Mouse (Mus musculus): ENCODE data around the gene Slc25a13.
A peak's percentile ranks its signal among the peaks of the same experiment; 100 is the strongest.

Gene Slc25a13

DNA sequence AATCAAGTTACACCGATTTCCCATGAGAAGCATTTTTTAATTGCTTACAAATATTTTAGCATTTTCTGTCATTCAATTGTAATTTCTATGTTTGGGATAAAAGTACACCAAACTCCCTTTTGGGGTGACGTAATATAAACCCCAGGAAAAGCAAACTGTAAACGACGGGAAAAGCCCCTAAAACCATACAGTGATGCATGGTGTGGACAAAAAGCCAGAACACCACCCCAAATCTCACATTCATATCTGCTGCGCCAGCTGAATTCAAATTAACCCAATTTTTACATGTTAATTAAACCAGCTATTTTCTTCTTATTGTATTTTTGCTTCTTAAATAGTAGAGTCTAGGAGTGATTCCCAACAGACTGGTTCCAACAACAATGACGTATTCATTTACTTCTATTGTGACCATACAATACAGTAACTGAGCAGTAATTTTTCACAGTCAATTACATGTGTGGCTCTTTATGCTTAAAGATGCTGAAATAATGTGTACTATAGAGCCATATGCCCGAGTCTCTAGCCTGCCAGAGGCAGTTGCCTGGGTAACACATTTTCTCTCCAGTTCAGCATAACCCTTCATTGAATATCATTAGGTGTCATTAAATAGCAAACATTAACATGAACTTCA is 53.9 kb downstream of the Slc25a13 start:
- DNase-seq: no peak

DNA sequence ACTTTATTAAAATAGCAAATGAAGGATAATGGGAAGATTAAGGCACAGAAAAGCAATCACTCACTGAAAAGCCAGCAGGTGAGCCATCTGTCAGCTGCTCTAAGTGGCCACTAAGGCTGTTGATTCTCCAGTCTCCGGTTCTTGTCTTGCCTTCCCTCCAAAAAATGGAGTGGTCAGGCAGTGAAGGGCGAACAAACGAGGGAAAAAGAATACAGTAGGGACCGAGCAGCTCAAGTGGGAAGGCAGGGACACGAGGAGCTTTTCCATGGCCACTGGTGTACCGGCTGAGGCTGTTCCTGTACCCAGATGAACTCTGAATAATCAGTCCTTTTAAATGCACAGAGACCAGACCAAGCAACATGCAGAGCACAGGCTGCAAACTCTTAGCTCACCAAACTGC is 54.8 kb downstream of the Slc25a13 start:
- DNase-seq: no peak

DNA sequence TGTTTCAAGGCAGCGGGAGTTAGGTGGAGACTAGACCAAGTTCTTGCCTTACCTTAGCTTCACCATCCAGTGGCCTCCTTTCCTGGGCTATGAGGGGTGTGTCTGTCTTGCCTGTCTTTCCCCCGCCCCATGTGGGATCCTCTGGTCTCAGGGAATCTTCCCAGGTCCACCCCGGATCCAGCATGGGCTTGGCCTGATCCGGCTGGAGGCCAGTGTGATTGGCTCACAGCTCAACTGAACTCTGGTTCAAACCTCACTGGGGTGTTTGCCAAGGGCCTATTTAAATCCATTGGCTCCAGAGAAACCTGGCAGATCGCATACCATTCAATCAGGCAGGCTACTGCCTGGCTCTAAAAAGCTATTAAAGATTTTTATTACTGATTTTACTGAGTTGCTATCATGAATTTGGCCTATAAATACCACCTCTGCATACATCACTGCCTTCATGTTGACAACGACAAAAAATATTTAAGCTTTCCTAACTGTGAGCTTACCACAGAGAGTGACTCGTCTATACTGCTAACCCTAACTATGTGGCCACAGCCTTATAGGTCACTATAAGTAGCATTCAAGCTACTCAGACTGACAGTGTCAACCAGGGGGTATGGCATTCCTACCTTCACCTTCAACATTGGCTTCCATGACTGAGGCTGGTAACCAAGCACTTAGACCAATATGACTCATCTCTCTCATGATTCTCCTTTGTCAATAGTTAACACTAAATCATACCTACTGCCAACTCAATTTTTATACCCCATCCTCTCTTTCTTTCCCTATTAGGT is 56.1 kb downstream of the Slc25a13 start:
- peak; percentile 45 to 49 for DNase-seq

DNA sequence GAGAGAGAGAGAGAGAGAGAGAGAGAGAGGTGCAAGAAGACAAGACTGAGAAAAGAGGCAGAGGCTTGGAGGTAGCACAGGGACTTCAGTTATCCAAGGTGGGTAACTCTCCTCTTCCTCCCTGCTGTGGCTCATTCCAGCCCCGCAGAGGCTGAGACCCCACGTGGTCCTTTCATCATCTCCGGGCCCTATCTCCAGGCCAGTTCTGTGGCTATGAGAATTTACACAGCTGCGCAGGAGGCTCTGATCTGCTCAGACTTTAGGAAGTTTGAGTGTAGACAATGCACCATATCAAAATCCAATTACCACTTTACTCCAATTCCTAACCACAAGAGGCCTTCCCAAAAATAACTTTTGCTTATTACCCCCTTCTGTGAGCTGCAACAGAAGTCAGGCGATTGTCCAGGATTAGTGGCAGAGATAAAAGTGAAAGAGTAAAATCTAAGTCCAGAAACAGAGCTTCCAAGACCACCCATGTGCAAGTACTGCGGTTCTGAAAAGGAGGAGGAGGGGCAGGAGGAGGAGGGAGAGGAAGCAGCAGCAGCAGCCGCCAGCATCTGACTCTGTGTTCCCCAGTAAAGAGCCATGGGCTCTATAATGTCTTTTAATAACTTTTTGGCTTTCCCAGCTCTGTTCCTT is 57.6 kb downstream of the Slc25a13 start:
- no peak for DNase-seq

DNA sequence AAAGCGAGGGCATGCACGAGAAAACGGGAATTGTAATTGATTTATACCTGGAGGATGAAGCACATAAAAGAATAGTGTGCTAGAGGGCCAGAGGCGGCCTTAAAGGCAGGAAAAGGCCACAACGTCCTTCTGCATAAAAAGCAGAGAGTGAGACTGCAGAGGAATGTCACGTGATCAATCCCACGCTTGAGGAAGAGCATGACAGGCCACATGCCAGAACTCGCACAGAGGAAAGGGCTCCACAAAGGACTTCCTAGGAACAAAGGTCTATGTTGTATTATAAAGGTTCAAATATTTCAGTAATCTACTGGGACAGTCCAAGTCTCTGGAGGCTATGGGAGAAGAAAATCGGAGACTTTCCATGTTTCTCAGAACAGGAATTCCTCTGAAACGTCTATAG is 63.5 kb downstream of the Slc25a13 start:
- peak; percentile 46 to 48 for DNase-seq

DNA sequence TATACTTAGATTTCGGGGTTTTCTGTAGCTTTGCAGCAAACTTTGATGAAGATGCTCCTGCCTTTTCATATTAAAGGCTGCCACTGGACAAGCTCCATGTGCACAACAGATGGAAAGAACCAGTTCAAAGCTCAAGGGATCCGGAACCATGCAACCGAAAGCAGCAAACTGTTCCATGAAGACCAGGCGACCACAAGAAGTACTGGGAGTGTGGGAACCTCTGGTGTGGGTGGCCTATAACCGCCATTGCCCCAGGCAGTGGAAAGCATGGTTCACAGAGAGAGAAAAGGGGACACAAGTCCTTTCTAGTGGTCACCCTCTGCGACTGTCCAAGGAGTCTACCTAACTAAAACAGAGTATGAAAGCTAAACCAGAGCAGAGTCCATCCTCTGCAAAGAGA is 66.2 kb downstream of the Slc25a13 start:
- no peak for DNase-seq

DNA sequence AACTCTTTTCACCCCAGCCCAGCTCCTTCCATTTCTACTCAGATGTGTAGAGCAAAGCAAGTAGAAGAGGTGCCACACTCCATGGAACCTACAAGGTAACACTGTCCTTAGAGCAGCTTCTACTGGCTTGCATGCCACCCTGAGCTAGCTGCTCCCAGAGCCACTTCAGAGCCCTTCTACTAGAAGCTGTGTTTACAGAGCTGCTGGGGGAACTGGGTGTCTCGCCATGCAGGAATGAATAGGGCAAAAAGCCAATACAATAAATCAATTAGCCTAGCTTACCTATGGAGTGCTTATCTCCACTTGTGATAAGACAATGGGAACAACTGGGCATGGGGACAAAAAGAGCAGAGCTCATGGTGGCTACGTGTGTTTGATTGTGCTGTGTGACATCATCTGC is 67.2 kb downstream of the Slc25a13 start:
- DNase-seq: no peak

DNA sequence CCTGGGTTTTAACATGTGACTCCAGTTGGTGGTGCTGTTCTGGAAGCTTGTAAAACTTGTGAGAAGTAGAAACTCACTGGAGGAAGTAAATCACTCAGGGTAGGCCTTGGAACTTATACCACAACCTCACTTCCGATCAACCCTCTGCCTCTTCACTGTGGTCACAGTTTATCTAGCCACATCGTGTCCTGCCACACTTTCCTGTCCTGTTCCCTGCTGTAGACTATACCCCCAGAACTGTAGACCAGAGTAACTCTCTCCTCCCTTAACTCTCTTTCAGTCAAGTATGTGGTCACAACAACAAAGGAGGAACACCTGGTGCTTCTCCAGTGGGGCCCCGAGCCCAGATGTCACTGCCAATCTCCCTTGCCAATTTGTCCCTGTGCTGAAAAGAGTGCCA is 67.6 kb downstream of the Slc25a13 start:
- DNase-seq: no peak

DNA sequence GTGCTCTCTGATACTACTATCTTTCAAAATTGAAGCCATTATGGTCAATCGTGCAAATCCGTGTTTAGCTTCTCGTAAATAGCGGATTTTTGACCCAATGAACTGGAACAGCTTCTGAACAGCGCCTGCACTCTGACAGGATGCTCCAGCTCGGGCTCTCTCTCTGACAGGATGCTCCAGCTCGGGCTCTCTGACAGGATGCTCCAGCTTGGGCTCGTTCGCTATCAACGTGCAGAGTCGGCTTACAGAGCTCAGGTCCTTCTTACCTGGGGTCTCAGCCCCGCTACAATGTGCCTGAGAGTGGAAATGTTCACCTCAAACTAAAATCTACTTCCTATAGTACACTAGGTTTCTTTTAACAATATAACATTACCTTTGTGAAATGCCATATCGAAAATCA is 71.6 kb downstream of the Slc25a13 start:
- DNase-seq: no peak

DNA sequence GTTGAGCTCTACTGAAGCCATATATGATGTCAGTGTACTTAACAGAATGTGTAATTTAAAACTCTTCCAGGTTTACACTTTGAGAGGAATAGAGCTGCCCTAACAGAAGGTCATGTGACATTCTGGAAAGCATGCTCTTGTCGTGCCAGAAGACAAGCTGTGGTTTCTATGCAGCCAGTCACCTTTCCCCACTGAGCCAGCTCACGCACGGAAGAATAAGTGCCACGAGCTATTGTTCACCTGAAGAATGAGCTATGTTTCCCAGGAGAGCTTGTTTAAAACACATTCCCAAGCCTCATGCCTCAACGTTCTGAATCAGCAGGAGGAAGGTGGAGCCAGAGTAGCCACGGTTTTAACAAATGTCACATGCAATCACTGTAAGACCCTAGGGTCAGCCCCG is 73.4 kb downstream of the Slc25a13 start:
- DNase-seq: no peak

DNA sequence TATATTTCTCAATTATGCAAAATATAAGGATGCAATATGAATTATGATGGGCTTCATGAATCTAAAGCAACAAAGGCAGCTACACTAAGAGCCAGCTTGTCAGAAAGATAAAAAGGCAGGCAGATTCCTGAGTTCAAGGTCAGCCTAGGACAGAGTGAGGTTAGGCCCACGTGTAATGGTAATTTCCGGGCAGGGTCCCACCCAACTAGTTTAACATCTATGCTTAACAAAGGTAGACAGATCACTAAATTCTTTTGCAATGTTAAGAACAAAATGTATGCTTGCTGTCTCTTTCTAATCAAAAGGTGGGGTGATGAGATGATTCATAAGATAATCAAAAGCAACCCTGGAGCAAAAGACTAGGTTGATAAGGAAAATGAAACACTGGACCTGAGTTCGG is 76.6 kb downstream of the Slc25a13 start:
- no peak for DNase-seq

DNA sequence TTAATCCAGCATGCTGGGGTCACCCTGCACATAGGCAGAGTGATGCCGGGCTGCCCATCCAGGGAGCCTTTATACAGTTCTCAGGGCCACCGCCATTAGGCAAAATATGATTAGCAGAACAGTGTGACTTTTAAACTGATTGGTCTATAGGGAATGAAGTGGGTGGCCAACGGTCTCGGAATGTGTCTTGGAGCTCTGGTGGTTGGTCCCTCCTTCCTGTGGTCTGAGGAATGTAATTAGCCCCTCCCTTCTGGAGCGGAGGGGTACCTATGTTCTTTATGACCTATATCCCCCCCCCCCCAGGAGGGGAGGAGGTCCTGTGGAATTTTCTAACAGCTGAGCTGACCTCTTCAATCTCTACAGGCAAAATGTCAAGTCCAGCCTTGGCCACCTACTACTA is 77.9 kb downstream of the Slc25a13 start:
- DNase-seq: no peak

DNA sequence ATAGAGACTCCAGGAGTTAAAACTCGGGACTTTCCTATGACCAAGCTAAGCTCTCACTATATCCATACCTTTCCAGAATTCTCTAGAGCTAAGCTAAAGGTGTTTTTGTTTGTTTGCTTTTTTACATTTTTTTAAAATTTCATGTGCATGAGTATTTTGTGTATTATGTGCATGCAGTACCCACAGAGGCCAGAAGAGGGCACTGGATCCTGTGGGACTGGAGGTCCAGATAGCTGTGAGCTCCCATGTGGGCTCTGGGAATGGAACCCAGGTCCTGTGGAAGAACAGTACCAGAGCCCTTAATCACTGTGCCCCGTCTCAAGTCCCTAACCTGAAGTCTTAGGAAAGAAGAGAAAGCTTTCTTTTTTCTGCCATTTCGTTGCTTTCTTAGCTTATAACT is 80.2 kb downstream of the Slc25a13 start:
- peak in 1 of 2 experiments; percentile 49 for DNase-seq

DNA sequence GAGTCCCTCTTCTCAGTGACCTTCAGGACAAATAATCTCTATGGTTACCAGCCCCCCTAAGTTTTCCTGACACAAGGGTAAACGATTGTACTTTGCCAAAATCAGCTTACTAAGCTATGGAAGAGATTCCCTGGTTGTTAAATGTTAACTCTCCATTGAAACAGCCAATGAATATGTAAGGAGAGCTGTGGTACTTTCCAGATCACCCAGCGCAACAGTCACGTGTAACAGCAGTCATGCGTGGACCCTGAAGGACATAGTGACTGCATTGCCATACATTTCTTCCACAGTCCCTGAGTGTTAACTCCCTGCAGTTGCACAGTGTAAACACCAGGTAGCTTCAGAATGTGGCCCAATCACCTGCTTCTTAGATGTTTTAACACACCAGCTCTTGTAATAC is 82.0 kb downstream of the Slc25a13 start:
- peak; percentile 72 to 82 for DNase-seq

DNA sequence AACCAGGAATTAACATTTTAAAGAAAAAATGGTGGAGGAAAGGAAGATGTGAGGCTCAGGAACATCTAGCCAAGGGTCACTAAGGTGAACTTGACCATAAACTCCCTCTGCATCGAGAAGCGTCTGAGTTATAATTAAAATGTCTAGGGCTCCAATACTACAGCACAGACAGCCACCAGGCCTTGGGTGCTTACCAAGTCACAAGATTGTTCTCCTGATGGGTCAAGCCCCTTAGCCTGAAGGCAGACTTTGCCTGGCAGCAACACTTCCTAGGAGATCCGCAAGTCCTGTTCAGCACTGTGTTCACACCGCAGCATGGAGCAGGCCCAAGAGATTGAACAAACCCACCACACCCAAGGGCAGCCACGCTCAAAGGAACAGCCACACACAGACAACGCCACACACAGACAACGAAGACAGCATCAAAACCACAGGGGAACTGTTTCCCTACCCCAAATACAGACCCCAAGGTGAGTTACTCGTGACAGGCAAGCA is 83.4 kb downstream of the Slc25a13 start:
- DNase-seq: peak; percentile 22 to 31

DNA sequence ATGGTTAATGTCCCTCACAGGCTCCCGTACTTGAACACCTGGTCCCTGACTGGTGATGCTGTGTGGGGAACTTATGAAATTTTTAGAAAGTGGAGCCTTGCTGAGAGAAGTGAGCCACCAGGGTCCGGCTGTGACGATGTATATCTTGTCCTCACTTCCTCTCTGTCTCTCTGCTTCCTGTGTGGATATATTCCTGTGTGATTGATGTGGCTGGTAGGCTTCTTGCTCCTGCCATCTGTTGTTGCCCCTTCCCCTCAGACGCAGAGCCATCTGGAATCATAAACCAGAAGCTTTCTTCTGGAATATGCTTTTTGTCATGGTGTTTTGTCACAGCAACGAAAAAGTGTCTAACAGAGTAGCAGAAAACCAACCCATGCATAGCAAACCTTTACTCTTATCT is 84.9 kb downstream of the Slc25a13 start:
- DNase-seq: no peak

DNA sequence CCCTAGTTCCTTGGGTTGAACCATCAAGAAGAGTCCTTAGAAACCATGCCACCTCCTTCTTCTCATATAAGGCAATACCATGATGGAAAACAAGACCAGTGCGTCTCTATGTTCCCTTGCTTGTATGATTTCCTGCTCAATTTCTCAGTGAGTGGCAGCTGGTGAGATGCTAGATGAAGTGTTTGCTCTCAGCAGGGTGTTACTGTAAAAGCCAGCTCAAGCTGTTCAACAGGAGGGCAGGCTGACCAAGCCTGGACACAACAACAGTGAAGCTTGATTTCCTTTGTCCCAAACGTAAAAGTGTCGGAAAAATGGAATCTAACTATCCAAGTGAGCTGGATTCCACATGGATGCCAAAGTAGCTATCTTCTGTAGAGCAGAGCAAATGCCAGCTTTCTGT is 91.4 kb downstream of the Slc25a13 start:
- DNase-seq: no peak

DNA sequence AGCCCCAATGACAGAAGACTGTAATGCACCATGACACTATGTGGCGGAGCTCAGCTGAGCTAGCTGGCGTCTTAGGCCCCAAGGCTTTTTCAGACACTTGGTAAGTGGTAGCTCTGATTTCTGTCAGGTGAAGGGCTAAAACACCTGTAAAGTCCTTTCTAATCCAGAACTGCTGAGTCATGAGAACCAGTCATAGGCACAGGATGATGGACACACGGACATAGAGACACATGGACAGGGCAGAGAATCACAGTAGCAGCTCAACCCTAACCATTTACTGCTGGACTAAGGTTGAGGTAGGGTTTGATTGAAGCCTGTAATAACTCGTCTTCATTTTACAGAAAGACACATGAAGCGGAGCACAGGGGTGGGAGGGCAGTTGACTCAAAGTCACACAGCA is 95.1 kb downstream of the Slc25a13 start:
- no peak for DNase-seq

DNA sequence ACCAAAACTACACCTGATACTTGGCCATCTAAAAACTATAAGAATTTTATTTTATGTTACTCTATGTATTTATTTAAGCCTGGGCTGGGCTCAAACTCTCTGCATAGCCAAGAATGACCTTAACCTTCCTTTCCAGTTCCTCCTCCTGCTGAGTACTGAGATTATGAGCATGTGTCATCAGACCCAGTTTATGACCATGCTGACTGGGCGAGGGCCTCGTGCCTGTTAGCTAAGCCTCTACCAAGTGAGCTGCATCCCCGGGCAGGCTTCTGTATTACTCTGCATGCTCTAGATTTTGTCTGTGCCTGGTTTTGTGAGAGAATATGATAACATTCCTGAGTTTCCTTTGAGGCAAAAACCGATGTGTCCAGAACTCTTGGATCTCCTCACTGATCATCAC is 96.1 kb downstream of the Slc25a13 start:
- DNase-seq: no peak

DNA sequence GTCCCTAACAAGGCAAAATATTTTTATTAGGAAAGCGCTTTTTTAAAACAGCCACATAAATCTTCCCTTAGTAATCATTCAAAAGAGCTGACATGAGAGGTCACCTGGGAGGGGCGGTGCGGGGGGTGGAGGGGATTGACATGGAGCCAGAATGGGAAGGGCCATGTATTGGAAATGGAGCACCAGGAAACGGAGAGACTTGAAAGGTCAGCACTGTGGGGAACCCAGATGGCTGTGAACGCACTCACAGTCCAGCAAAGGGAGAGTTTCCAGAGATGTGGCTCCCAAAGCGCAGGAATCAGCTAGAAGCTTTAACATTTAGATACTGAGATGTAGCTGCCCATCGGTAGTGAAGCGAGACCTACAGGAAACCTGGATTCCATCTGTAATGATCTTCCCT is 101.2 kb downstream of the Slc25a13 start:
- peak in 1 of 2 experiments; percentile 7 for DNase-seq

DNA sequence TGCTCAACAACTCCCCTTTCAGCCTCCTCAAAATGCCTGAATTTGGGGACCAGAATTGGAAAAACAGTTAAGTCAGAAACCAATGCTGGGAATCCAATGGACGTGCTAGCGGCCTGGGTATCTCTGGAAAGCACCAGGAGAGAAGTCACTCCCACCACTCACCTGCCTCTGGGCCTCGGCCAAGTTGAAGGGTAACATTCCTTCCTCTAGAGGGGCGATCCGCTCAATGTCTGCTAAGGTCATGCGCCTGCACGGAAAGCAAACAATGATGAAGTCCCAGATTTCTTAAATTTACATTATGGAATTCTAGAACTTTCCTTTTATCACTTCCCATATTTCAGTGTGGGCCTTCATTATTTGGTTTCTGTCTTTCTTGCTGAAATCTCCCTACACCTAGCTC is 103.2 kb downstream of the Slc25a13 start:
- peak in 1 of 2 experiments; percentile 19 for DNase-seq

DNA sequence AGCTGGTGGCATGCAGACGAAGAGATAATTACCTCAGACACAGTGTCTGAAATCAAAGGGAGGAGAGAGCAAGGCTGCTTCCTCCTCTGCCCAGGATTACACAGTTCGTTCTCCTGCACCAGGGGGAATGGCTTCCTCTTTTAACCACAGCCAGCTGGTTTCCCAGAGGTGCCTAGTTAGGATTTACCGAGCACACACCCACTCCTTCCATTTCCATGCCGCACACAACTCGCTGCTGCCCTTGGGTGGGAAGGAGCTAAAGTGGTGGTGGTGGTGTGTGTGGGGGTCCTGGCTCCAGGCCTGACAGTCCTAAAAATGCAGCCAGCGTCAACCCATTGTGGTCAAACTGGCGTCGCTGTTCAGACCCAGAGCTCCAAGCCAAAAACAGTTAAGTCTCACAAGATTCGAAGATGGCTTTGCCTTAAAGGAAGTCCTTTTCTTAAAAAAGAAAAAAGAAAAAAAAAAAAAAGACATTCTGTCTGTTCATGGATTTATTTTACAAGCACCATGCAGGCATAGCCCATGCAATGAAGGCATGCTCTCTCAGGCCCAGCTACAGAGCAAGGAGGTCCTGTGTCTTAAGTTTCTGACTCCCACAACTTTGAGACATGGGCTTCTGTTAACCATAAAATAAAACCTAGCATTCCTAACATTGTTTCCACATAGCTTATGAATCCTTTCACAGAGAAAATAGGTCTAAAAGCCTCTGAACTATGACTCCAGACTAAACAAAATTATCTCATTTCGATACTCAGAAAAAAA is 104.0 kb downstream of the Slc25a13 start:
- DNase-seq: no peak

DNA sequence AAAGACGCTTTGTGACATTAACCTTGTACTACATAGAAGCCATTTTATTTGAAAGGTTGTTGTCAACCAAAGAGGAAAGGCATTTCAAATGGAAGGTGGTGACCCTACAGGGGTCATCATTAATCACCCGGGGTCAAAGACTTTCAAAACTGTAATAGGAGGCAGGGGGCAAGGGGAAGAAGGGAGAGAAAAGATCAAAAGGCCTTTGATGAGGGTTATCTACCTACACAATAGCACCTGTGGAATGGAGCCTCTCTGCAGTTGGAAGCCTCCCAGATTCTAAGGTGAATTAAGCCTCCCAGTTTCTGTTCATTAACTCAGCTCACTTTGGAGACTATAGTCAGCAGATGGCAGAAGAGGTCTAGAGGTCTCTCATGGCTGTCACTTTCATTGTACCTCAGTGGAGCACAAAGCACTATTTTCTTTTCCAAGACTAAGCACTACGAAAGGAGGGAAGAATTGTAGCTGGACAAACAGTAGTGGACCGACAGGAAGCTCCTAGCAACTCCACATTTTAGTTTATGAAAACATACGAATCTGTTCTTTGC is 109.5 kb downstream of the Slc25a13 start:
- DNase-seq: no peak
